Mouse (Mus musculus) cerebellum, adult 2 months (tissue): ENCODE results near the gene Dot1l. TPM values are rescaled to one million over a fixed set of nuclear protein-coding genes. Genes with fewer than 3 reads are reported as not detected.
"Not testable (repeated sequence)": the region's sequence is repeated elsewhere in the genome, so short reads cannot be mapped to it uniquely, and the experiment has no call there.

Source experiments
- DNase-seq, 2 experiments: peaks; one replicate each; pipeline ENCODE4 v3.0.0; 2021
- H3K27ac ChIP-seq: fragments of 200-500 bp; 2 replicates; pipeline ENCODE4 v1.5.1; 2012; ENCODE audit warnings: low read length, control low read depth, inconsistent platforms; ENCODE audit not compliant: insufficient read depth
- H3K27me3 ChIP-seq: fragments of 200-500 bp; 2 replicates; pipeline ENCODE4 v1.6.1; 2012; ENCODE audit warnings: inconsistent platforms, mild to moderate bottlenecking, low read length, moderate library complexity; ENCODE audit not compliant: control insufficient read depth, insufficient read depth
- H3K4me1 ChIP-seq: fragments of 200-500 bp; 2 replicates; pipeline ENCODE4 v1.6.1; 2011; ENCODE audit warnings: low read length; ENCODE audit not compliant: control insufficient read depth, insufficient read depth
- H3K4me3 ChIP-seq: fragments of 200-500 bp; replicated peaks from 2 replicates; pipeline ENCODE3; 2011; ENCODE audit warnings: mild to moderate bottlenecking, low read depth, low read length, control low read depth; ENCODE audit not compliant: insufficient read depth
- CTCF ChIP-seq: fragments of 200-500 bp; IDR thresholded peaks from 2 replicates; pipeline ENCODE4 v1.5.1; 2011; ENCODE audit warnings: low read depth, mild to moderate bottlenecking, control low read depth, low read length, moderate library complexity, borderline replicate concordance; ENCODE audit not compliant: insufficient read depth
- POLR2A ChIP-seq: fragments of 200-500 bp; IDR thresholded peaks from 2 replicates; pipeline ENCODE4 v1.6.1; 2011; ENCODE audit warnings: low read length, control low read depth, borderline replicate concordance; ENCODE audit not compliant: insufficient read depth
- WGBS: fragments of 180-500 bp; shearing (Covaris S2); methylation state at CpG from one replicate; pipeline ENCODE4 v1.1.7; 2018; 5-methylcytosine and 5-hydroxymethylcytosine counted together
- polyA plus RNA-seq: library from polyadenylated mRNA; depleted of rRNA; stranded (reverse); fragments of >200 nt; gene quantifications from 2 replicates; pipeline ENCODE4 v1.2.3, GENCODE M21; 2012

Gene Dot1l
- polyA plus RNA-seq, 1 experiment: 101 TPM

- H3K27ac ChIP-seq: no peak overlapping the region
- DNase-seq: no peak
- peaks cover 16% of the 10 kb centered on the region for H3K4me1 ChIP-seq
- TF ChIP-seq CTCF: no peak
- TF ChIP-seq POLR2A: no peak
- 29% methylated on average over 40 of the region's 40 CpGs for WGBS
- no peaks in the 10 kb centered on the region for H3K27me3 ChIP-seq
- H3K4me3 ChIP-seq: no peak overlapping the region
These were observed 53.3 kb downstream of the Dot1l start for GRCm38 (mm10) chr10:80808099-80808984.

GRCm38 (mm10) chr10:80808985-80809632 lies 54.1 kb downstream of the Dot1l start:
- H3K4me3 ChIP-seq: no peak overlapping the region
- no peak for TF ChIP-seq POLR2A

GRCm38 (mm10) chr10:80810084-80810483 lies 55.1 kb downstream of the Dot1l start:
- WGBS: 13% methylated on average over 18 of the region's 20 CpGs
- peaks cover 16% of the 10 kb centered on the region for H3K4me1 ChIP-seq
- no peak for TF ChIP-seq CTCF
- no peak for TF ChIP-seq POLR2A
- no peaks in the 10 kb centered on the region for H3K27me3 ChIP-seq
- H3K27ac ChIP-seq: no peak overlapping the region
- DNase-seq: no peak
- no peak overlapping the region for H3K4me3 ChIP-seq

More at GRCm38 (mm10) chr10:80808985-80809632, 54.1 kb downstream of the Dot1l start:
- Histone ChIP-seq H3K27me3 (no peaks in the 10 kb centered on the region), H3K27ac (no peak overlapping the region), H3K4me1 (peaks cover 16% of the 10 kb centered on the region)
- no peak for DNase-seq
- 25% methylated on average over 18 of the region's 18 CpGs for WGBS

- 67% methylated on average over 5 of the region's 5 CpGs for WGBS
- no peak for DNase-seq
- Histone ChIP-seq H3K27me3 (no peaks in the 10 kb centered on the region), H3K27ac (no peak overlapping the region), H3K4me1 (peaks cover 7% of the 10 kb centered on the region; the same call in 1 of the 2 replicates), H3K4me3 (no peak overlapping the region)
- no peak for TF ChIP-seq CTCF
- TF ChIP-seq POLR2A: no peak
These were observed 57.5 kb downstream of the Dot1l start for GRCm38 (mm10) chr10:80812391-80813041.

- peaks cover 2% of the 10 kb centered on the region; the same call in 1 of the 2 replicates for H3K4me1 ChIP-seq
- no peak within 1 kb of the TSS for H3K4me3 ChIP-seq
- H3K27me3 ChIP-seq: no peaks in the 10 kb centered on the region
- WGBS: 45% methylated on average over 4 of the region's 4 CpGs
- TF ChIP-seq CTCF: no peak
- no peak for TF ChIP-seq POLR2A
- no peak within 1 kb of the TSS for H3K27ac ChIP-seq
- no peak for DNase-seq
These were observed 58.4 kb downstream of the Dot1l start, which contains the start of gene Jsrp1 for GRCm38 (mm10) chr10:80813366-80813765. Gene Jsrp1, minus strand, starts transcription at chr10:80813498.

- Histone ChIP-seq H3K4me3 (no peak overlapping the region), H3K4me1 (no peaks in the 10 kb centered on the region), H3K27me3 (no peaks in the 10 kb centered on the region), H3K27ac (no peak overlapping the region)
- no peak for DNase-seq
- TF ChIP-seq CTCF: no peak
- no peak for TF ChIP-seq POLR2A
- 34% methylated on average over 7 of the region's 7 CpGs for WGBS
These were observed 59.8 kb downstream of the Dot1l start for GRCm38 (mm10) chr10:80814800-80815199.

- H3K4me3 ChIP-seq, H3K27me3 ChIP-seq, H3K27ac ChIP-seq, H3K4me1 ChIP-seq, DNase-seq: not testable (repeated sequence)
- WGBS: 91% methylated on average over 3 of the region's 3 CpGs
These were observed 61.3 kb downstream of the Dot1l start for GRCm38 (mm10) chr10:80816303-80816702.

- no peak overlapping the region for H3K27ac ChIP-seq
- TF ChIP-seq POLR2A (no peak), CTCF (no peak)
- WGBS: 84% methylated on average over 2 of the region's 2 CpGs
These were observed 62.2 kb downstream of the Dot1l start for GRCm38 (mm10) chr10:80817164-80817563.

GRCm38 (mm10) chr10:80817955-80818354 lies 62.9 kb downstream of the Dot1l start:
- not testable (repeated sequence) for H3K27ac ChIP-seq, DNase-seq, H3K27me3 ChIP-seq, H3K4me3 ChIP-seq, H3K4me1 ChIP-seq
- WGBS: 84% methylated on average over 7 of the region's 7 CpGs

More at GRCm38 (mm10) chr10:80817164-80817563, 62.2 kb downstream of the Dot1l start:
- DNase-seq: no peak
- no peaks in the 10 kb centered on the region for H3K27me3 ChIP-seq
- no peak overlapping the region for H3K4me3 ChIP-seq
- H3K4me1 ChIP-seq: no peaks in the 10 kb centered on the region
